Mouse (Mus musculus) stomach, embryonic 16.5 days (tissue): ENCODE data around the gene Slc10a7. TPM values are rescaled to one million over a fixed set of nuclear protein-coding genes. Genes with fewer than 3 reads are reported as not detected.

ENCODE experiments used
- ATAC-seq: fragments of 200-750 bp; cut with Nextera tagmentation; 2 replicates; pipeline ENCODE4 v1.8.0; 2017; ENCODE audit warnings: moderate number of reproducible peaks, moderate TSS enrichment; ENCODE audit not compliant: insufficient read depth, low FRiP score
- H3K27ac ChIP-seq: fragments of 300-500 bp; sonication (generic); 2 replicates; pipeline ENCODE4 v1.5.1; 2014; ENCODE audit warnings: low read length
- H3K27me3 ChIP-seq: fragments of 300-500 bp; sonication (generic); 2 replicates; pipeline ENCODE4 v1.6.1; 2014; ENCODE audit warnings: low read length, control low read depth, mixed read lengths; ENCODE audit not compliant: control insufficient read depth, insufficient read depth
- H3K36me3 ChIP-seq: fragments of 300-500 bp; sonication (generic); 2 replicates; pipeline ENCODE4 v1.6.1; 2014; ENCODE audit warnings: low read length; ENCODE audit not compliant: control insufficient read depth, insufficient read depth
- H3K4me1 ChIP-seq: fragments of 300-500 bp; sonication (generic); 2 replicates; pipeline ENCODE4 v1.6.1; 2014; ENCODE audit warnings: low read length, control low read depth, mixed read lengths; ENCODE audit not compliant: control insufficient read depth, insufficient read depth
- H3K4me2 ChIP-seq: fragments of 300-500 bp; sonication (generic); 2 replicates; pipeline ENCODE4 v1.6.1; 2014; ENCODE audit warnings: low read depth, low read length, mixed read lengths
- H3K4me3 ChIP-seq: fragments of 300-500 bp; sonication (generic); replicated peaks from 2 replicates; pipeline ENCODE4 v1.5.1; 2014; ENCODE audit warnings: mild to moderate bottlenecking, low read length
- H3K9ac ChIP-seq: fragments of 300-500 bp; sonication (generic); 2 replicates; pipeline ENCODE4 v1.6.1; 2014; ENCODE audit warnings: low read length
- H3K9me3 ChIP-seq: fragments of 300-500 bp; sonication (generic); replicated peaks from 2 replicates; pipeline ENCODE4 v1.6.1; 2016; ENCODE audit warnings: low read length, control low read depth; ENCODE audit not compliant: control insufficient read depth
- WGBS: fragments of 180-500 bp; shearing (Covaris S2); extraction: QIAGEN DNeasy Blood & Tissue Kit; methylation state at CpG from one replicate; pipeline ENCODE4 v1.1.7; 2014; 5-methylcytosine and 5-hydroxymethylcytosine counted together
- polyA plus RNA-seq: library from polyadenylated mRNA; unstranded; fragments of >200 nt; fragmentation: Nextera tagmentation; extraction: Ambion mirVana; gene quantifications from 2 replicates; pipeline ENCODE4 v1.2.1, GENCODE M21; 2015

Gene Slc10a7
- polyA plus RNA-seq, 1 experiment from 2014 or later, result 20.8 TPM

DNA sequence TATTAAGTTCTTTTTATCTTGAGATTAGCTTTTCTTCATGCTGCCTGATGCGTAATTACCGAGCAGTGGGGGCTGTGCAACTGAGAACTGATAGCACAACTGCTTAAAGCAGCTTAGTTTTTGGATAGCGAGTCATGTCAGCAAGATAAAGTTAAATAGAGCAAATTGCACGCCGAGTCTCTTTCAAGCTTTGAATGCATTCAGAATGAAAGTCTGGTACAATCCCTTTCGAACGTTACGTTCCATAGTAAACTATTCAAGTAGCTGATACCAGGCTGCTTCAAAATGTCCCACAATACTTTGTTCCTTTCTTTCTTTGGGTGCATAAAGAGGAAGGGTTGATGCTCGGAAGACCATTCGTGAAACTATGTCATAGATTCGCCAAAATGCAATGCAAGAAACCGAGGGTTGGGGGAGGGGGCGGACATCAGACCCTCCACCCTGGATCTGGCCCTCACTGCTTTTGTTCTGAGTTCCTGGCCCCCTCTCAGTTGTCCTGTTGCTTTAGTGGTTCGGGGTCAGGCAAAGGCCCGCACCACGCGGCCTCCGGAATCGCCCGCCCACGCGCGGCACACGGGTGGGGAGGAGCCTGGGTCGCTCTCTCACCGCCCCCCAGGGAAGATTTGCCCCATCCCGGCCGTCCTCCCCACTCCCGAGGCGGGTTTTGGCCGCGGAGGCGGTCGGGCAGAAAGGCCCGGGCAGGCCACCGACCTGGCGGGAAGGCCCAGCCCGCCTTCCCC is 997 bp upstream of the Slc10a7 start:
- Histone ChIP-seq H3K36me3 (peaks cover 17% of the 10 kb centered on the region), H3K9ac (peak overlapping the region; percentile 97), H3K27ac (peak overlapping the region; percentile 97), H3K9me3 (no peaks in the 10 kb centered on the region), H3K4me3 (peak overlapping the region; percentile 88), H3K4me1 (peaks cover 8% of the 10 kb centered on the region), H3K27me3 (no peaks in the 10 kb centered on the region), H3K4me2 (peak overlapping the region; percentile 85)
- WGBS, result under 1% methylated on average over 38 of the region's 38 CpGs
- peak; percentile 35; the same call in 1 of the 2 replicates for ATAC-seq

DNA sequence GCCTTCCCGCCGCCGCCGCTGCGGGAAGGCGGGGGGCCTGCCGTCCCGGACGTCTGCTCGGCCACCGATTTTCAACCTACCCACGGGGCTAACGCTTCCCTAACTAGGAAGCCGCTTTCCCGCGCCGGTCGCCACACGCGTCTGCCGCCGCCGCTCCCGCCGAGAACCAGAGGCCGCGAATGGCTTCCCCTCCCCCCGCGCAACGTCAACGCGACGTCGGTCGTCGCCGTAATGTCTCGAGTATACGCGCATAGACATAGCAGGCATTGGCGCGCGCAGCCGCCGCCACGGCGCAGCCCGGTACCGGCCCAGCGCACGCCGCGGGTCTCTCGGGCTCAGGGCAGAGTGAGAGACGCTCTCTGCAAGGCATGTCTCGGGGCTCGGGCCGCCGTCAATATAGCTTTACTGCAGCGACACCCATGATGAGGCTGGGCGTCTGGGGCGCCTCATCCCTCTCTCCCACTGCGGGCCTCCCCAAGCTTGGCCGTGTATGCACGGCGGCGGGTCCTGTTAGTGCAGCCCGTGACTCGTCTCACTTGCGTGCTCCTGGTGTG is 350 bp upstream of the Slc10a7 start, which contains the start of gene Rbmxl1:
Gene Rbmxl1, minus strand, starts transcription at position 180 of the 554 bp plus-strand sequence.
- peak within 1 kb of the TSS; percentile 97 for H3K27ac ChIP-seq
- H3K36me3 ChIP-seq, result peaks cover 15% of the 10 kb centered on the region
- peak within 1 kb of the TSS; percentile 86 for H3K4me2 ChIP-seq
- peak; percentile 86 for ATAC-seq
- peaks cover 8% of the 10 kb centered on the region for H3K4me1 ChIP-seq
- WGBS, result under 1% methylated on average over 70 of the region's 70 CpGs
- peak within 1 kb of the TSS; percentile 97 for H3K9ac ChIP-seq
- no peaks in the 10 kb centered on the region for H3K27me3 ChIP-seq
- peak within 1 kb of the TSS; percentile 88 for H3K4me3 ChIP-seq
- H3K9me3 ChIP-seq, result no peaks in the 10 kb centered on the region

DNA sequence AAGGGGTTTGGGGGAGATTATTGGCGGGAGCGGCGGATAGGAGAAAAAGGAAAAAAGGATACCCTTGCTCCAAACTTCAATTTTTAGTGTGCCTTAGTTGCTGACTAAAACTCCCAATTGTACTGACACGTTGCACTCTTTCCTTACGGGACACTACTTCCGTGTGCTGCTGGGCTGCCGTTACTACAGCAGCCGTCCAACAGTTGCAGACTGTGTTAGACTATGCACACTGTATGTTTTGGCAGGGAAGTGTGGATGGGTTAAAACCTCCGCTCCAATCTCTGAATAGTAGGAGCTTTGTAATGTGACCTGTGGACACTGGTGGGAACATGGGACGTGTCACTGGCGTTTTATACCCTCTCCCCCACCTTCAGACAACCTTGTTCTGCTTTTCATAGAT is 948 bp downstream of the Slc10a7 start:
- H3K4me1 ChIP-seq, result peaks cover 8% of the 10 kb centered on the region
- no peaks in the 10 kb centered on the region for H3K27me3 ChIP-seq
- peak overlapping the region; percentile 97 for H3K9ac ChIP-seq
- H3K36me3 ChIP-seq, result 0 out of 2 replicates have a peak, but pooled peaks cover 5% of the 10 kb centered on the region
- H3K4me3 ChIP-seq, result peak overlapping the region; percentile 88
- H3K9me3 ChIP-seq, result no peaks in the 10 kb centered on the region
- peak overlapping the region; percentile 57 for H3K4me2 ChIP-seq
- no peak for ATAC-seq
- WGBS, result 1% methylated on average over 11 of the region's 11 CpGs
- peak overlapping the region; percentile 97 for H3K27ac ChIP-seq

DNA sequence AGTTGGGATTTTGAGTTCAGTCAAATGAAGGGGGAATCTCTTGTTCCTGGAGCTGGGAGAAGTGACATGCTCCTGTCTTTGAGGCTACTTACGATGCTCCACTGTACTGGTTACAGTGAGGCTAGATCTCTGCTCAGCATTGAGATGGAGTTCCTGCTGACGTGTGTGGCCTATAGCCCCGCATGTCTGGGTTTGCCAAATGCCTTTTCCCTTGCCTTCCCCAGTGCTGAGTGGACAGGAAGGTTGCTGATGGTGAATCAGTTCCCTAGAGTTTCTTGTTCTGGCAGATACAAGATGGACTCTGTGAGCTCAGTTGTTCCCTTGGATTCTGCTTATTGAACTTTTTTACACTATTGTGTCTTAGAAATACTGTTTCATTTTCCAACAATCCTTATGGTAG is 1.8 kb downstream of the Slc10a7 start:
- Histone ChIP-seq H3K4me3 (no peak overlapping the region), H3K9me3 (no peaks in the 10 kb centered on the region), H3K36me3 (0 out of 2 replicates have a peak, but pooled peaks cover 5% of the 10 kb centered on the region), H3K27me3 (no peaks in the 10 kb centered on the region), H3K4me2 (0 out of 2 replicates have a peak overlapping the region, but pooled peaks have one; percentile 19), H3K27ac (no peak overlapping the region), H3K9ac (no peak overlapping the region), H3K4me1 (peaks cover 8% of the 10 kb centered on the region)
- ATAC-seq, result no peak
- 62% methylated on average over 3 of the region's 3 CpGs for WGBS

DNA sequence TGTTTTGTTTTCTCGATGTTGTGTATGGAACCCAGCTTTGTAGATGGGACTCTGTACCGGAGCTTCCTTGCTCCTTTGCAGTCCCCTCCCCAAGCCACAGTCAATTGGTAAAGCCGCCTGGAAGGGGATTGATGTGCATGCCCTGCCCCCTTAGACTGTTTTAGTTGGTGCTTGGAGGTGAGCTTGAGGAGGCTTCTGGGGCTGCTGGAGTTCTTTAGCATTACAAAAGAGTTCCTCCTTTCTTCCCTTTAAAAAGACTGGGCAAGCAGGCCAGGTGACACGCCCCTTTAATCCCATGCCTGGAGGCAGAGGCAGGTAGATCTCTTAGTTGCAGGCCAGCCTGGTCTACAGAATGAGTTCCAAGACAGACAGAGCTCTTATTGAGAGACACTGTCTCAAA is 4.0 kb downstream of the Slc10a7 start:
- Histone ChIP-seq H3K4me1 (0 out of 2 replicates have a peak, but pooled peaks cover 3% of the 10 kb centered on the region), H3K9me3 (no peaks in the 10 kb centered on the region), H3K9ac (no peak overlapping the region), H3K27me3 (no peaks in the 10 kb centered on the region), H3K4me3 (no peak overlapping the region), H3K4me2 (no peak overlapping the region), H3K27ac (no peak overlapping the region), H3K36me3 (0 out of 2 replicates have a peak, but pooled peaks cover 3% of the 10 kb centered on the region)
- WGBS, result 92% methylated on average over 4 of the region's 4 CpGs
- no peak for ATAC-seq

DNA sequence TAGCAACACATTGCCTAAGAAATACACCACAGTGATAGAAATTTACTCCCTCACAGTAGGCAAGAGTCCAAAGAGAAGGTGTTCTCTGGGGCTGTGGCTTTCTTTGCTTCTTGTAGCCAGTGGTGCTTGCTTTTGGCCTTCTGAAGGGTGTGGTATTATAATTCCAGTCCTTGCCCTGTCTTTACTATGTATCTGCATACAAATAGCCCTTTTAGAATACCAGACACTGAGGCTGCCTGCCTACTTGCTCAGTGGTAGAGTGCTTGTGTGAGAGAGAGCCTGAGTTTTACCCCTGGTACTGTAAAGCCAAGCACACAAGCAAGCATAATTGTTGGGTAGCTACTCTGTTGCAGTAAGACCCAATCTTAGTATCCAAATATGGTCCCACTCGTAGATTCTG is 5.6 kb downstream of the Slc10a7 start:
- H3K4me3 ChIP-seq, result no peak overlapping the region
- 0 out of 2 replicates have a peak, but pooled peaks cover 3% of the 10 kb centered on the region for H3K4me1 ChIP-seq
- 0 out of 2 replicates have a peak, but pooled peaks cover 3% of the 10 kb centered on the region for H3K36me3 ChIP-seq
- H3K9ac ChIP-seq, result no peak overlapping the region
- no peaks in the 10 kb centered on the region for H3K27me3 ChIP-seq
- no peak overlapping the region for H3K4me2 ChIP-seq
- WGBS, result 90% methylated on average over 1 of the region's 1 CpGs
- no peak for ATAC-seq
- H3K27ac ChIP-seq, result no peak overlapping the region
- no peaks in the 10 kb centered on the region for H3K9me3 ChIP-seq

DNA sequence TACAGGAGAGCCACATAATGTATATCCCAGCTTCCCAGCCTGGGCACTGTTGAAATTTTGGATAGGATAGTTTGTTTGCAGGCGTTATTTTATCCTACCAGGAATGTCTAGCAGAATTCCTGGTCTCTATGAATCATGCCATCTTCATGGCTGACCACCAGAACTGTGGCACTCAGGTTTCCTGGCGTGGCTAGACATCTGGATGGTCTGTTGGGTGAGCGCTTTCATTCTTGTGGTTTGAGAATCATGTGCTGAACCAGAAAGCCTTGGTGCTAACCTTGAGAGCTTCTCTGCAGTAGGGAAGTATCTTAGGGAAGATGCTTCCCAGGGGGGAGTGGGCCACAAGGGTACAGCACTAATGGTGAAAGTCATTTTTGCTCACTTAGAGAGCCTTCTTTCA is 6.0 kb downstream of the Slc10a7 start:
- Histone ChIP-seq H3K4me2 (no peak overlapping the region), H3K9me3 (no peaks in the 10 kb centered on the region), H3K4me1 (0 out of 2 replicates have a peak, but pooled peaks cover 3% of the 10 kb centered on the region), H3K27ac (no peak overlapping the region), H3K36me3 (0 out of 2 replicates have a peak, but pooled peaks cover 3% of the 10 kb centered on the region), H3K4me3 (no peak overlapping the region), H3K9ac (no peak overlapping the region), H3K27me3 (no peaks in the 10 kb centered on the region)
- WGBS, result 90% methylated on average over 3 of the region's 3 CpGs
- no peak for ATAC-seq

DNA sequence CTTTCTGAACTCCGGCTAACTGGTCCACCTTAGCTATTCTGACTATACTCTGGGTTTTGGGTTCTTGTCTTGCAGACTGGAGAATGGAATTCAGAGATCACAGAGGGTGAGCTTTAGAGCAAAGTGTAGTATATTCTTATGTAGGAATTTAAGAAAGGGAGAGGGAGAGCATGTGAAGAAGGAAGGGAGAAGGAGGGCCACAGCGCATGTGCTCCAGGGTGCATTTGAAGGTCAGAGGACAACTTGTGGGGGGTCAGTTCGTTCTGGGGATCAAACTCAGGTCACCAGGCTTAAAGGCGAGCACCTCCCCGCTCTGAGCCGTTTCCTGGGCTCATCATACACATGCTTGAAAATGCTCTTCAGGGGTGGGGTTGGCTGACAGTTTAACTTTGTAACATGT is 24.8 kb downstream of the Slc10a7 start:
- H3K4me3 ChIP-seq, result no peak overlapping the region
- H3K36me3 ChIP-seq, result no peaks in the 10 kb centered on the region; the same call in 1 of the 2 replicates
- H3K27me3 ChIP-seq, result no peaks in the 10 kb centered on the region
- 60% methylated on average over 6 of the region's 6 CpGs for WGBS
- ATAC-seq, result no peak
- H3K4me2 ChIP-seq, result no peak overlapping the region; the same call in 1 of the 2 replicates
- no peak overlapping the region for H3K27ac ChIP-seq
- H3K4me1 ChIP-seq, result 0 out of 2 replicates have a peak, but pooled peaks cover 4% of the 10 kb centered on the region
- no peaks in the 10 kb centered on the region for H3K9me3 ChIP-seq
- no peak overlapping the region for H3K9ac ChIP-seq

DNA sequence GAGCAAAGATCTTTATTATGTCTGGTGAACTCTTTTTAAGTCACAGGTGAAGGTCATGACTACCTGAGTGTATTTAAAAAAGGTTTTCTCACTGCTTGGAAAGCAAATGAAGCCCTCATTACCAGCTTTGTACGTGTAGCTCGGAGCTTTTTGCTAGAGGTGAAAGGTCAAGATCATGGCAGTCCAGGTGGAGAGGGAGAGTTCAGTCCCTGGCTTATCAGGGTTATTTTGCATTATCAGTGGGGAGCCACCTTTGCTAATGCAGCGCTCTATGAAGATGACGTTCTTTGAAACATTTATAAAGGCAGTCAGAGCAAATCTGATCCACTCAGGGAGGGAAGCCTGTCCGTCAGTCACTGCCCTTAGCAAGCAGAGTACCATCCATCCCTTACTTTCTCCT is 27.6 kb downstream of the Slc10a7 start:
- Histone ChIP-seq H3K27ac (no peak overlapping the region), H3K27me3 (no peaks in the 10 kb centered on the region), H3K4me2 (no peak overlapping the region), H3K36me3 (no peaks in the 10 kb centered on the region), H3K9ac (no peak overlapping the region), H3K9me3 (no peaks in the 10 kb centered on the region), H3K4me3 (no peak overlapping the region), H3K4me1 (0 out of 2 replicates have a peak, but pooled peaks cover 4% of the 10 kb centered on the region)
- WGBS, result 75% methylated on average over 5 of the region's 5 CpGs
- ATAC-seq, result no peak
